8 mouse cellular contexts compared by ENCODE assay signal in the genomic region with DNA sequence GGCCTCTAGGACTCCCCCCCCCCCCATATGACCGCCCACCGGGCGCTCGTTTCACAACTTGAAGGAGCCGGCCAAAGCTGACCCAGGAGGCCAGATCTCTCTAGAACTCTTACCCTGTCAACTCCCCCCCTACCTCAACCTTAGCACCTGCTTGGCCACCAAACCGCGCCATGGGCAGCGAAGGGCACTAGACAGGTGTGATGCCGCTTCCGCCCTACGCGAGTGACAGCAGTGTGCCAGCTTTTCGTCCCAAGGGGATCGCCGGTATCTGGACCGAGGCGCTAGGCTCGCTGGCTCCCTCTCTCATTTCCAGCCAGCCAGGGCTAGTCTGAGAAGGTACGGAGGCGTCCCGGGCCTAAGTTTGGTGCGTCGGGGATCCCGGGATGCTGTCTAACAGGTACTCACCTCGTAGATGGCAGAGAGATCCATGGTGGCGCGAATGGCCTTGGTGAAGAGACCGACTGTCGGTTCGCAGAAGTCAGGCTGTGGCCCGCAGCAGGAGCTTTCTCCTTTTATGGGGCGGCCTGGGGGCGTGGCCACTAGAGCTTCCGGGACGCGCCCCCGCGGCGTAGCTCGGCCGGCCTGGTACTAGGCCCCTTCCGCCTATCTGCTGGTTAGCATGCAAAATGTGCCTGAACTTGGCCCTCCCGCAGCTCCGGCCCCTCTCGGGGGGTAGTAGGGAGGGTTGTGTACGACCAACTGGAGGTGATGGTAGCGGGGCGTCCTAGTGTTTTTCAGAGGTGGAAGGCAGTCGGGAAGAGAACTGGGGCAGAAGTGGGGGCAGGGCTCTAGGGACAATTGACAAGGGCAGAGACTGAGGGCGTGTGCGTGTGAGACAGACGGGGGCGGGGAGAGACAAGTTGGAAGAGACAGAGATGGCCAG. TPM values are rescaled to one million over a fixed set of nuclear protein-coding genes. Genes with fewer than 3 reads are reported as not detected.
A peak's percentile ranks its signal among the peaks of the same experiment; 100 is the strongest.
DNase-seq lines count a peak whose midpoint lies in the region; ATAC-seq and TF ChIP-seq lines count a peak whose summit lies in the region.

No protein-coding gene starts in this region.

- peak overlapping the region; percentile 69 for H3K4me3 ChIP-seq in forebrain, embryonic 10.5 days
- H3K4me3 ChIP-seq in heart, embryonic 16.5 days (ENCODE audit: low read length) = peak overlapping the region; percentile 81
- H3K4me3 ChIP-seq in neural tube, embryonic 14.5 days (ENCODE audit: low read depth, low read length) = peak overlapping the region; percentile 50
- peak overlapping the region; percentile 86 for H3K4me3 ChIP-seq in testis, adult 2 months (ENCODE audit: control insufficient read depth, low read depth, low read length)

- under 1% methylated on average over 53 of the region's 53 CpGs for WGBS in forebrain, embryonic 10.5 days
- under 1% methylated on average over 53 of the region's 53 CpGs for WGBS in heart, embryonic 16.5 days
- 2% methylated on average over 53 of the region's 53 CpGs for WGBS in neural tube, embryonic 14.5 days

- peak overlapping the region; percentile 90 for H3K27ac ChIP-seq in forebrain, embryonic 10.5 days
- peak overlapping the region; percentile 97 for H3K27ac ChIP-seq in heart, embryonic 16.5 days (ENCODE audit: low read length)
- H3K27ac ChIP-seq in neural tube, embryonic 14.5 days (ENCODE audit: low read depth, low read length) = peak overlapping the region; percentile 66
- peak overlapping the region; percentile 91 for H3K27ac ChIP-seq in testis, adult 2 months (ENCODE audit: control insufficient read depth, insufficient read depth, low read depth, low read length)

- H3K9me3 ChIP-seq in forebrain, embryonic 10.5 days = no peaks in the 10 kb centered on the region
- H3K9me3 ChIP-seq in heart, embryonic 16.5 days (replicated peaks; ENCODE audit: control insufficient read depth, low read length) = no peaks in the 10 kb centered on the region
- no peaks in the 10 kb centered on the region for H3K9me3 ChIP-seq in neural tube, embryonic 14.5 days (ENCODE audit: control insufficient read depth, low read length)

- peaks cover 14% of the 10 kb centered on the region for H3K27me3 ChIP-seq in forebrain, embryonic 10.5 days (ENCODE audit: poor library complexity, severe bottlenecking)
- H3K27me3 ChIP-seq in heart, embryonic 16.5 days (ENCODE audit: control insufficient read depth, insufficient read depth, low read length) = no peaks in the 10 kb centered on the region
- no peaks in the 10 kb centered on the region for H3K27me3 ChIP-seq in neural tube, embryonic 14.5 days (ENCODE audit: control insufficient read depth, insufficient read depth, low read length)
- H3K27me3 ChIP-seq in testis, adult 2 months (ENCODE audit: control insufficient read depth, insufficient read depth, low read length) = no peaks in the 10 kb centered on the region

- ATAC-seq in heart, embryonic 16.5 days (replicated peaks; ENCODE audit: extremely low read depth, insufficient read depth, low FRiP score) = peak; percentile 50
- peak; percentile 49; the same call in 1 of the 2 replicates for ATAC-seq in neural tube, embryonic 14.5 days (ENCODE audit: low read depth)

- peak overlapping the region; percentile 93 for H3K4me2 ChIP-seq in heart, embryonic 16.5 days (ENCODE audit: low read depth, low read length)
- peak overlapping the region; percentile 73 for H3K4me2 ChIP-seq in neural tube, embryonic 14.5 days (ENCODE audit: low read depth, low read length)

- peaks cover 91% of the 10 kb centered on the region for H3K4me1 ChIP-seq in forebrain, embryonic 10.5 days
- peaks cover 68% of the 10 kb centered on the region for H3K4me1 ChIP-seq in heart, embryonic 16.5 days (ENCODE audit: control insufficient read depth, insufficient read depth, low read length)
- peaks cover 17% of the 10 kb centered on the region for H3K4me1 ChIP-seq in neural tube, embryonic 14.5 days (ENCODE audit: control insufficient read depth, insufficient read depth, low read length)
- peaks cover 51% of the 10 kb centered on the region for H3K4me1 ChIP-seq in testis, adult 2 months (ENCODE audit: control insufficient read depth, insufficient read depth, low read length)

- TF ChIP-seq CTCF in testis, adult 2 months (IDR thresholded peaks at IDR 0.05; ENCODE audit: control insufficient read depth, insufficient read depth, insufficient replicate concordance, low read depth, low read length) = no peak

- DNase-seq in CD8-positive naive resting alpha-beta T cell, adult 2 months (ENCODE audit: low read depth in 2 of 2, low spot score in 2 of 2) = peak; percentile 90 to 92
- DNase-seq in c-Kit-positive CD71-negative TER-119-negative erythroid progenitor cells, embryonic 14.5 days (ENCODE audit: low read depth) = peak; percentile 94
- DNase-seq in forebrain, embryonic 10.5 days (ENCODE audit: extremely low spot score, low spot score) = peak; percentile 81
- peak; percentile 97 to 99 for DNase-seq in kidney, postnatal 36 days
- DNase-seq in lung, adult 18-20 months = peak; percentile 95 to 96

- H3K36me3 ChIP-seq in forebrain, embryonic 10.5 days (replicated peaks) = peaks cover 9% of the 10 kb centered on the region
- 0 out of 2 replicates have a peak, but pooled peaks cover 3% of the 10 kb centered on the region for H3K36me3 ChIP-seq in heart, embryonic 16.5 days (ENCODE audit: control insufficient read depth, insufficient read depth)
- H3K36me3 ChIP-seq in neural tube, embryonic 14.5 days (ENCODE audit: control insufficient read depth, insufficient read depth, low read length) = no peaks in the 10 kb centered on the region
- H3K36me3 ChIP-seq in testis, adult 2 months (ENCODE audit: control insufficient read depth, insufficient read depth, low read length) = no peaks in the 10 kb centered on the region

- peak overlapping the region; percentile 92 for H3K9ac ChIP-seq in heart, embryonic 16.5 days (ENCODE audit: low read length)
- peak overlapping the region; percentile 63 for H3K9ac ChIP-seq in neural tube, embryonic 14.5 days (replicated peaks; ENCODE audit: low read depth, low read length)

- peak; percentile 96 for TF ChIP-seq POLR2A in testis, adult 2 months (IDR thresholded peaks at IDR 0.05; ENCODE audit: control insufficient read depth, low read depth, low read length)

RNA-seq across cellular contexts. Expression of gene Zfp36, which starts 1.0 kb away (rescaled TPM):
- 4.5 TPM in 2 replicates for polyA plus RNA-seq in forebrain, embryonic 10.5 days (2016; fragmentation: Nextera tagmentation; extraction: Ambion mirVana)
- polyA plus RNA-seq in heart, embryonic 16.5 days (2015; fragmentation: Nextera tagmentation; extraction: Ambion mirVana) = 15.4 and 18.5 TPM in 2 replicates
- polyA plus RNA-seq in neural tube, embryonic 14.5 days (2014; fragmentation: Nextera tagmentation; extraction: Ambion mirVana) = 2.6 and 3.7 TPM in 2 replicates
- polyA plus RNA-seq in testis, adult 2 months (2012; rRNA removed) = 3.8 and 4.9 TPM in 2 replicates

RNA-seq across cellular contexts. Expression of gene Plekhg2, which starts 6.6 kb away (rescaled TPM):
- 75.5 and 84.4 TPM in 2 replicates for polyA plus RNA-seq in forebrain, embryonic 10.5 days (2016; fragmentation: Nextera tagmentation; extraction: Ambion mirVana)
- 35.8 and 41.8 TPM in 2 replicates for polyA plus RNA-seq in heart, embryonic 16.5 days (2015; fragmentation: Nextera tagmentation; extraction: Ambion mirVana)
- polyA plus RNA-seq in neural tube, embryonic 14.5 days (2014; fragmentation: Nextera tagmentation; extraction: Ambion mirVana) = 15.9 and 23.5 TPM in 2 replicates
- polyA plus RNA-seq in testis, adult 2 months (2012; rRNA removed) = 14.7 and 20.1 TPM in 2 replicates

RNA-seq across cellular contexts. Expression of gene Med29, which starts 13.5 kb away (rescaled TPM):
- polyA plus RNA-seq in forebrain, embryonic 10.5 days (2016; fragmentation: Nextera tagmentation; extraction: Ambion mirVana) = 60.3 and 60.6 TPM in 2 replicates
- 41.3 and 50.1 TPM in 2 replicates for polyA plus RNA-seq in heart, embryonic 16.5 days (2015; fragmentation: Nextera tagmentation; extraction: Ambion mirVana)
- 38.3 and 42.2 TPM in 2 replicates for polyA plus RNA-seq in neural tube, embryonic 14.5 days (2014; fragmentation: Nextera tagmentation; extraction: Ambion mirVana)
- 129 and 135 TPM in 2 replicates for polyA plus RNA-seq in testis, adult 2 months (2012; rRNA removed)

RNA-seq across cellular contexts. Expression of gene Paf1, which starts 13.7 kb away (rescaled TPM):
- 82.3 and 95.9 TPM in 2 replicates for polyA plus RNA-seq in forebrain, embryonic 10.5 days (2016; fragmentation: Nextera tagmentation; extraction: Ambion mirVana)
- polyA plus RNA-seq in heart, embryonic 16.5 days (2015; fragmentation: Nextera tagmentation; extraction: Ambion mirVana) = 78.9 and 79.9 TPM in 2 replicates
- polyA plus RNA-seq in neural tube, embryonic 14.5 days (2014; fragmentation: Nextera tagmentation; extraction: Ambion mirVana) = 81.9 and 87.2 TPM in 2 replicates
- 84.1 and 97.0 TPM in 2 replicates for polyA plus RNA-seq in testis, adult 2 months (2012; rRNA removed)

RNA-seq across cellular contexts. Expression of gene Rps16, which starts 28.6 kb away (rescaled TPM):
- 939 and 976 TPM in 2 replicates for polyA plus RNA-seq in forebrain, embryonic 10.5 days (2016; fragmentation: Nextera tagmentation; extraction: Ambion mirVana)
- 506 and 555 TPM in 2 replicates for polyA plus RNA-seq in heart, embryonic 16.5 days (2015; fragmentation: Nextera tagmentation; extraction: Ambion mirVana)
- polyA plus RNA-seq in neural tube, embryonic 14.5 days (2014; fragmentation: Nextera tagmentation; extraction: Ambion mirVana) = 498 and 551 TPM in 2 replicates
- polyA plus RNA-seq in testis, adult 2 months (2012; rRNA removed) = 227 and 277 TPM in 2 replicates

Comparison
In these comparisons a context has a peak if more than half of its experiments do, and no peak if none do; other contexts are left out.
1. Peak in every context shown above with its lines: DNase-seq, ATAC-seq, H3K4me3 ChIP-seq and H3K27ac ChIP-seq.